Mouse (Mus musculus) erythroblast, embryonic 14.5 days (primary cell): ENCODE measurements around the gene Mrps12. TPM values are rescaled to one million over a fixed set of nuclear protein-coding genes. Genes with fewer than 3 reads are reported as not detected.
"Not testable (repeated sequence)": the region's sequence is repeated elsewhere in the genome, so short reads cannot be mapped to it uniquely, and the experiment has no call there.

Source experiments
- H3K27me3 ChIP-seq: 2 replicates; pipeline ENCODE4 v1.6.1; 2012; ENCODE audit warnings: inconsistent platforms; ENCODE audit not compliant: control insufficient read depth
- H3K36me3 ChIP-seq: 2 replicates; pipeline ENCODE4 v1.6.1; 2012; ENCODE audit warnings: mild to moderate bottlenecking, inconsistent platforms; ENCODE audit not compliant: control insufficient read depth
- H3K4me1 ChIP-seq: 2 replicates; pipeline ENCODE4 v1.6.1; 2012; ENCODE audit warnings: inconsistent platforms; ENCODE audit not compliant: control insufficient read depth
- H3K4me3 ChIP-seq: replicated peaks from 2 replicates; pipeline ENCODE3; 2012; ENCODE audit warnings: moderate library complexity, mild to moderate bottlenecking, inconsistent platforms
- H3K9me3 ChIP-seq: 2 replicates; pipeline ENCODE4 v1.6.1; 2012; ENCODE audit warnings: low read length, inconsistent platforms, mixed read lengths; ENCODE audit not compliant: control insufficient read depth
- GATA1 ChIP-seq: IDR thresholded peaks from 2 replicates; pipeline ENCODE4 v1.6.1; 2012; ENCODE audit warnings: low read length, inconsistent platforms, mixed read lengths
- TAL1 ChIP-seq: IDR thresholded peaks from 3 replicates; pipeline ENCODE4 v1.6.1; 2012; ENCODE audit warnings: low read length, inconsistent platforms, mixed read lengths
- polyA plus RNA-seq: library from polyadenylated mRNA; stranded (reverse); fragments of >175 nt; gene quantifications from 2 replicates; pipeline ENCODE4 v1.2.3, GENCODE M21; 2012

Gene Mrps12
- polyA plus RNA-seq, 1 experiment = 39.4 TPM

DNA sequence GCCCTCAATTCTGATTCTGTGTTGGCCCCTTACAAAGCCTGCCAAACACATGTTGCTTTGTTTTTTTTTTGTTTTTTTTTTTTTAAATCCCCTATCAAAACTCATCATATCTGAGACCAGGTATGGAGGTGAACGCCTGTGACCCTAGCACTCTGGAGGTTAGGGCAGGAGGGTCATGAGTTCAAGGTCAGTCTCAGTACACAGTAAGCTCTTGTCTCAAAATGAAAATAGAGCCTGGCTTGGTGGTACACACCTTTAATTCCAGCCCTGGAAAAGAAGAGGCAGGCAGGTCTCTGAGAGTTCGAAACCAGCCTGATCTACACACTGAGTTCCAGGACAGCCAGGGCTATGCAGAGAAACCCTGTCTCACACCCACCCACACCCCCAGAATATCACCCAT, 22.0 kb downstream of the Mrps12 start:
- Histone ChIP-seq H3K9me3 (peaks cover 4% of the 10 kb centered on the region), H3K27me3 (peaks cover 17% of the 10 kb centered on the region), H3K4me1 (peaks cover 3% of the 10 kb centered on the region; the same call in 1 of the 2 replicates), H3K4me3 (no peak overlapping the region), H3K36me3 (no peaks in the 10 kb centered on the region)
- TF ChIP-seq GATA1 (no peak), TAL1 (no peak)

DNA sequence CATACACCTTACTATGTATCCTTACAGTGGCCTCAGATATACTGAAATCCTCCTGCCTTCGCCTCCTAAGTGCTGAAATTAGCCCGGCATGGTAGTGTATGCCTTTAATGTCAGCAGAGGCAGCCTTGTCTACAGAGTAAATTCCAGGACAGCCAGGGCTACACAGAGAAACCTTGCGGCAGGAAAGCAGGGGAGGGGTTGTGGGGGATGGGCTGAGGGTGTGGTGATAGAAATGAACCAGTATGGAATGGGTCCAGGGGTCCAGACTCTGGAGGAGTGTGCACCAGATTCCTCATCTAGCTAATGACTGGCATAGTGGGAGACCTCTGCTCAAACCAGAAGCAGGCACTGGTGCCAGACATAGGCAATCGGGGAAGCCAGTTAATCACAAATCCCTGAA, 22.5 kb downstream of the Mrps12 start:
- peaks cover 3% of the 10 kb centered on the region; the same call in 1 of the 2 replicates for H3K4me1 ChIP-seq
- no peak overlapping the region for H3K4me3 ChIP-seq
- peaks cover 17% of the 10 kb centered on the region for H3K27me3 ChIP-seq
- TF ChIP-seq GATA1 (no peak), TAL1 (no peak)
- H3K9me3 ChIP-seq = no peaks in the 10 kb centered on the region
- H3K36me3 ChIP-seq = no peaks in the 10 kb centered on the region

DNA sequence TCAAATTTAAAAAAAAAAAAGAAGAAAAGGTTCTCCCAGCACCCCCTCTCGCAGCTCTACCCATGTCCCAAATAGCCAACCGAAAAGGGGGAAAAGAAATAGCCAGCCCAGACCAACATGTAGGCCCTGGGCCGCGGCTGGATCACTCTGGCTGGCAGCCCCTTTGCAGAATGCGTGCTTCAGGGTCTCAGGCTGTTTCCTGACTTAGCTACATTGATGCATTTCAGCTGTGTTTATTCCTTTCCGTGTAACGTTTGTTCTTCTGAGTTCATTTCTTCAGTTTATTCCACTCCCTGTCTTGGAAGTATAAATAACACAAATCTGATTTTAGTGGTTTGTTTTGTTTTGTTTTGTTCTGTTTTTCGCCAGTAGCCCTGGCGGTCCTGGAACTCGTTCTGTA, 23.9 kb downstream of the Mrps12 start:
- H3K4me1 ChIP-seq = peaks cover 3% of the 10 kb centered on the region; the same call in 1 of the 2 replicates
- H3K36me3 ChIP-seq = no peaks in the 10 kb centered on the region
- H3K9me3 ChIP-seq = no peaks in the 10 kb centered on the region
- TF ChIP-seq TAL1 (no peak), GATA1 (no peak)
- peaks cover 17% of the 10 kb centered on the region for H3K27me3 ChIP-seq
- no peak overlapping the region for H3K4me3 ChIP-seq

DNA sequence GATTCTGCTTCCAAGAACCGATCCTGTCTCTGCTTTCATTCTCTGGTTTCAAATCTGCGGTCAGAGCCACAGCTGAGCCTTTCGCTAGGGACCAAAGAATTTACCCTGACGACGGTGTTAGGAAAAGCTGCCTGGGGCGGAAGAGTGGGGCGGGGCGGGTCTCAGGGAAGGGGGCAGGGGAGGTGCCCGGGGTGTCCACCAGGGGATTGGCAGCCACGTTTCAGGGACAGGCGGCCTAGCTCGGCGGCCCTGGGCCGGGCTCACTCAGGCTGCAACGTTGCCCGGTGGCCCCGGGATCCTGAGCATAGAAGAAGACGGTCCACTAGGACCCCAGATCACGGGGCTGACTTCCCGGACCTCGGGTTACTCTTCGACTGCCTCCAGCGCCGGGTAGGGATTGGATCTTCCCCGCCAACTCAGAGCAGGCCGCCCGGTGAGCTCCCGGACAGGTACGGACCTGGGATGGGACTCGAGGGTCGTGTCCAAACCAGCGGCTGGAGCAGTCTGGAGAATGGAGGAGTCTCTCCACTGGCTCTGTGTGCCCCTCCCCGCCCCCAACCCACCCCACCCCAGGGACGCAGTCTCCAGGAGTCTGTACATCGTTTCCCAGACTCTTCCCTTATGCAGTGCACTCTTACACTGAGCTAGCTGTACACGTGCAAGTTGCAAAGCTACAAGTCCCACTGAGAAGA, 24.9 kb downstream of the Mrps12 start, which contains the start of gene Fbxo17:
TSS of gene Fbxo17 (plus strand) at position 215 of the 692 bp plus-strand sequence.
- TF ChIP-seq GATA1 = no peak
- Histone ChIP-seq H3K27me3 (peaks cover 17% of the 10 kb centered on the region), H3K4me3 (peak within 1 kb of the TSS; percentile 22)

DNA sequence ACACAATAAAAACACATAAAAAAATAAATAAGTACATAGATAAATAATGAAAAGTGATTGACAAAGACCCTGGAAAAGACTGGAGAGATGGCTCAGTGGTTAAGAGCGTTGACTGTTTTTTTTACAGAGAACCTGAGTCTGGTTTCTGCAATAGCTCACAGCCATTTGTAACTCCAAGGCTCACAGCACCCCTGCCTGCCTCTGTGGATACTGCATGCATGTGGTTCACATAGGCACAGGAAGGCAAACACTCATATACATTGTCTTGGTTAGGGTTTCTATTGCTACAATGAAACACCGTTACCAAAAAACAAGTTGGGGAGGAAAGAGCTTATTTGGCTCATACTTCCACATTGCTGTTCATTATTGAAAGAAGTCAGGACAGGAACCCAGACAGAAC, 26.0 kb downstream of the Mrps12 start:
- peaks cover 3% of the 10 kb centered on the region; the same call in 1 of the 2 replicates for H3K4me1 ChIP-seq
- peaks cover 17% of the 10 kb centered on the region for H3K27me3 ChIP-seq
- H3K36me3 ChIP-seq = no peaks in the 10 kb centered on the region
- no peak for TF ChIP-seq TAL1
- no peak for TF ChIP-seq GATA1
- no peak overlapping the region for H3K4me3 ChIP-seq
- H3K9me3 ChIP-seq = no peaks in the 10 kb centered on the region

More for the DNA sequence above, 24.9 kb downstream of the Mrps12 start, which contains the start of gene Fbxo17:
- Histone ChIP-seq H3K4me1 (peaks cover 3% of the 10 kb centered on the region; the same call in 1 of the 2 replicates), H3K36me3 (no peaks in the 10 kb centered on the region), H3K9me3 (no peaks in the 10 kb centered on the region)

DNA sequence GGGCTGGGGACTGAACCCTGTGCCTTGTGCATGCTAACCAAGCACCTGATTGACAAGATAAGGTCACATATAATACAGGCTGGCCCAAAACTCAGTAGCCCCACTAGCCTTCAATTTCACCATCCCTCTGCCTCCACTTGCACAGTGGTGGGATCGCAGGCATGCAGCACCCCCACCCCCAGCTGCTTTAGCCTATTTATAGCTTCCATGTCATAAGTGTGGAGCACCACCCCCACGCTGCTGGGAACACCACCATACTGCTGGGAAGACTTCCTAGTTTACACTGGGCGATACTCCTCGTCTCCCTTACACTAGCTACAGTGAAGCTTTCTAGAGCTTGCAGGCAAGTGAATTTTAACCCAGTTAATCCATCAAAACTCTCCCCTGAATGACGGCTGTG, 27.0 kb downstream of the Mrps12 start:
- Histone ChIP-seq H3K4me3 (no peak overlapping the region), H3K27me3 (peaks cover 17% of the 10 kb centered on the region), H3K9me3 (no peaks in the 10 kb centered on the region), H3K36me3 (no peaks in the 10 kb centered on the region), H3K4me1 (peaks cover 3% of the 10 kb centered on the region; the same call in 1 of the 2 replicates)
- TF ChIP-seq GATA1 = no peak
- TF ChIP-seq TAL1 = no peak

DNA sequence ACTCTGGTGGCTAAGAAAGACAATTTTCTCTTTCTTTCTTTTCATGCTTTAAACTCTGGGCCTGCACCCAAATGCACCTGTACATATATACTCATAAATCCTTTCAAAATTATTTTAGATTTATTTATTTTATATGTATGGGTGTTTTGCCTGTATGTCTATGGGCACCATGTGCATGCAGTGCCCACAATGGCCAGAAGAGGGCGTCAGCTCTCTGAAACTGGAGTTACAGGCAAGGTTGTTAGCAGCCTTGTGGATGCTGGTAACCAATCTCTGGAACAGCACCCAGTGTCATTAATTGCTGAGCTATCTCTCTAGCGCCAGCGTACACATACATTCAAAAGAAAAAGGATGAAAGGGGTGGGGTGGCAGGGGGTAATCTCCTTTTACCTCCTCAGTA, 30.7 kb downstream of the Mrps12 start:
- Histone ChIP-seq H3K4me3 (no peak overlapping the region), H3K36me3 (no peaks in the 10 kb centered on the region), H3K4me1 (no peaks in the 10 kb centered on the region), H3K9me3 (peaks cover 3% of the 10 kb centered on the region), H3K27me3 (peaks cover 2% of the 10 kb centered on the region)
- TF ChIP-seq GATA1 (no peak), TAL1 (no peak)

DNA sequence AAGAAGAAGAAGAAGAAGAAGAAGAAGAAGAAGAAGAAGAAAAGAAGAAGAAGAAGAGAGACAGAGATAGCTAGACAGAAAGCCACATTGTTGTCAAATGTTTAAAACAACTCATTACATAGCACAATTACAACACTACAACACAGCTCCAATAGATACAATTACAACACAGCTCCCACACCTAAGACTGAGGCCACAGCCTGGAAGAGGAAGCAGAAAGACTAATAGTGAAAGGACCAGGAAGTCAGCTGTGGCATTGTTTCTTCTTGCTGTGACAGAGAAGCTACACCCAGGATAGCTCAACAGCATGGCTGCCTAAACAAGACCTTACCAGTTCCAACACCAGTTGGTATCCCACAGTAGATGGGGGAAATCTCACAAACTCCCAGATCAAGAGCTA, 32.2 kb downstream of the Mrps12 start:
- Histone ChIP-seq H3K36me3 (no peaks in the 10 kb centered on the region), H3K4me1 (no peaks in the 10 kb centered on the region), H3K27me3 (no peaks in the 10 kb centered on the region), H3K9me3 (peaks cover 3% of the 10 kb centered on the region), H3K4me3 (no peak overlapping the region)
- TF ChIP-seq GATA1 (no peak), TAL1 (no peak)

DNA sequence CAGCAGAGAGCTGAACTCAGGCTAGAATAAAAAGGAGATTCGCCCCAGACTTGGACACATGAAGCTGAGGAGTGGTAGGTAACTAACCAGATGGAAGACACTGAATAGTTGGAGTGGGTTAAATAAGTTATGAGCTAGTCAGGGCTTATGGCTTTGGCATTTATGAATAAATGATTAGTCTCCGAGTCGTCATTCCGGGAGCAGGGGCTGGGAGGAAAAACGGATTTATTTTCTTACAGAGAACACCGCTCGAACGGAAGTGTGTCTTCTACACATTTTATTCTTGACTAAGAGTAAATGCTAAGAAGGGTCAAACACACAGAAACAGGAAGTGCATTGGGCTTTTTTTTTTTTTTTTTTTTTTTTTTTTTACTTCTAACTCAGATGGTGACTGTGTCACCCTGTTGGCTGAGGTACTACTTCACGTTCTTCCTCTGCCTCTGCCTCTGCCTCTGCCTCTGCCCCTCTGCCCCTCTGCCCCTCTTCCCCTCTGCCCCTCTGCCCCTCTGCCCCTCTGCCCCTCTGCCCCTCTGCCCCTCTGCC, 38.9 kb downstream of the Mrps12 start:
- Histone ChIP-seq H3K27me3 (no peaks in the 10 kb centered on the region), H3K4me3 (no peak overlapping the region), H3K4me1 (no peaks in the 10 kb centered on the region), H3K36me3 (no peaks in the 10 kb centered on the region), H3K9me3 (peaks cover 11% of the 10 kb centered on the region)
- no peak for TF ChIP-seq GATA1
- no peak for TF ChIP-seq TAL1

DNA sequence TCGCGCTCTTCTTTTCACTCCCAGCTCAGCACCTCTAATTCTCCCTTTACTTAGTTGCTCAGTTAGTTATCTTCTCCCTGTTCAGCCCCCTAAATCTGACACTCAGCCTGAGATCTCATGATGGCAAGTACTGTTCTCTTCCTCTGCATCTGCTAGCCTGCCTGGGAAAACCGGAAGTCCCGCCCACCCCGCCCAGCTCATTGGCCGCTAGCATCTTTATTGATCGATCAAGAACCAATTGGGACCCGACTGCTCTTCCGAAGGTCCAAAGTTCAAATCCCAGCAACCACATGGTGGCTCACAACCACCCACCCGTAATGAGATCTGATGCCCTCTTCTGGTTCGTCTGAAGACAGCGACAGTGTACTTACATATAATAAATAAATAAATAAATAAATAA, 40.3 kb downstream of the Mrps12 start:
- H3K4me3 ChIP-seq, H3K27me3 ChIP-seq, H3K4me1 ChIP-seq, H3K36me3 ChIP-seq, H3K9me3 ChIP-seq: not testable (repeated sequence)
